Mouse (Mus musculus) intestine, embryonic 14.5 days (tissue): Measurements from ENCODE around the gene Tmem50b. TPM values are rescaled to one million over a fixed set of nuclear protein-coding genes. Genes with fewer than 3 reads are reported as not detected.
A peak's percentile ranks its signal among the peaks of the same experiment; 100 is the strongest.
"Not testable (repeated sequence)": the region's sequence is repeated elsewhere in the genome, so short reads cannot be mapped to it uniquely, and the experiment has no call there.

Source experiments
- ATAC-seq: fragments of 200-750 bp; cut with Nextera tagmentation; replicated peaks from 2 replicates; pipeline ENCODE4 v1.8.0; 2017; ENCODE audit warnings: low read depth, moderate number of reproducible peaks, moderate TSS enrichment, moderate library complexity; ENCODE audit not compliant: low FRiP score, low TSS enrichment
- DNase-seq: peaks from one replicate; pipeline ENCODE4 v3.0.0-alpha.2; 2018; ENCODE audit warnings: low spot score
- H3K27ac ChIP-seq: fragments of 300-500 bp; sonication (generic); 2 replicates; pipeline ENCODE4 v1.5.1; 2014; ENCODE audit warnings: low read depth, mild to moderate bottlenecking, control low read depth
- H3K27me3 ChIP-seq: fragments of 300-500 bp; sonication (generic); replicated peaks from 2 replicates; pipeline ENCODE4 v1.6.1; 2014; ENCODE audit warnings: low read length, control low read depth; ENCODE audit not compliant: control insufficient read depth, insufficient read depth
- H3K36me3 ChIP-seq: fragments of 300-500 bp; sonication (generic); 2 replicates; pipeline ENCODE4 v1.6.1; 2014; ENCODE audit warnings: low read length, control low read depth; ENCODE audit not compliant: control insufficient read depth, insufficient read depth
- H3K4me1 ChIP-seq: fragments of 300-500 bp; sonication (generic); replicated peaks from 2 replicates; pipeline ENCODE4 v1.6.1; 2014; ENCODE audit warnings: low read length, control low read depth, mixed read lengths; ENCODE audit not compliant: control insufficient read depth, insufficient read depth
- H3K4me2 ChIP-seq: fragments of 300-500 bp; sonication (generic); 2 replicates; pipeline ENCODE4 v1.6.1; 2014; ENCODE audit warnings: low read length
- H3K4me3 ChIP-seq: fragments of 300-500 bp; sonication (generic); 2 replicates; pipeline ENCODE4 v1.5.1; 2014; ENCODE audit warnings: low read depth, low read length, control low read depth, mixed read lengths
- H3K9ac ChIP-seq: fragments of 300-500 bp; sonication (generic); 2 replicates; pipeline ENCODE4 v1.6.1; 2014; ENCODE audit warnings: mild to moderate bottlenecking, low read length
- H3K9me3 ChIP-seq: fragments of 300-500 bp; sonication (generic); 2 replicates; pipeline ENCODE4 v1.6.1; 2016; ENCODE audit warnings: low read length, control low read depth; ENCODE audit not compliant: control insufficient read depth
- WGBS: fragments of 180-500 bp; shearing (Covaris S2); extraction: QIAGEN DNeasy Blood & Tissue Kit; methylation state at CpG from one replicate; pipeline ENCODE4 v1.1.7; 2014; 5-methylcytosine and 5-hydroxymethylcytosine counted together
- polyA plus RNA-seq: library from polyadenylated mRNA; unstranded; fragments of >200 nt; fragmentation: Nextera tagmentation; extraction: Ambion mirVana; gene quantifications from 2 replicates; pipeline ENCODE4 v1.2.1, GENCODE M21; 2014

Gene Tmem50b
- polyA plus RNA-seq = 29.1 and 31.1 TPM in 2 replicates

DNA sequence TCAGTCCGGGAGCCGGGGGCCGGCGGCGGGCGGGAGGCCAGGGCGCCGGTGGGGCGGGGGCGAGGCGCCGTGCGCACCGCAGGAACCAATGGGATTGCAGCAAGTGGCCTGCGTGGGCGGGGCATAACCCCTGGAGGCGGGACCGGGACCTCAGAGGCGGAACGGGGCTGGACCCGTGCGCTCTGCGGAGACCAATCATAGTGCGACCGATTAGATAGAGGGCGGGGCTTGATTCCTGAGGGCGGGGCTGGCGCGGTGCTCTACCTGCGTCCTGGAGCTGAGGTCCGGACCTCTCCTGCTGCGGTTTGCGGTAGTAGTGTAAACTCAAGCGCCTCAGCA is at the start of gene Tmem50b:
Tmem50b (minus strand) TSS at position 129 of the 339 bp plus-strand sequence.
- no peaks in the 10 kb centered on the region for H3K9me3 ChIP-seq
- peak; percentile 99 for DNase-seq
- peak; percentile 99 for ATAC-seq
- H3K36me3 ChIP-seq = no peaks in the 10 kb centered on the region
- under 1% methylated on average over 34 of the region's 34 CpGs for WGBS
- peak within 1 kb of the TSS; percentile 83 for H3K4me3 ChIP-seq
- H3K9ac ChIP-seq = peak within 1 kb of the TSS; percentile 66
- no peak within 1 kb of the TSS for H3K27ac ChIP-seq
- H3K27me3 ChIP-seq = no peaks in the 10 kb centered on the region
- H3K4me2 ChIP-seq = peak within 1 kb of the TSS; percentile 92
- peaks cover 11% of the 10 kb centered on the region for H3K4me1 ChIP-seq

DNA sequence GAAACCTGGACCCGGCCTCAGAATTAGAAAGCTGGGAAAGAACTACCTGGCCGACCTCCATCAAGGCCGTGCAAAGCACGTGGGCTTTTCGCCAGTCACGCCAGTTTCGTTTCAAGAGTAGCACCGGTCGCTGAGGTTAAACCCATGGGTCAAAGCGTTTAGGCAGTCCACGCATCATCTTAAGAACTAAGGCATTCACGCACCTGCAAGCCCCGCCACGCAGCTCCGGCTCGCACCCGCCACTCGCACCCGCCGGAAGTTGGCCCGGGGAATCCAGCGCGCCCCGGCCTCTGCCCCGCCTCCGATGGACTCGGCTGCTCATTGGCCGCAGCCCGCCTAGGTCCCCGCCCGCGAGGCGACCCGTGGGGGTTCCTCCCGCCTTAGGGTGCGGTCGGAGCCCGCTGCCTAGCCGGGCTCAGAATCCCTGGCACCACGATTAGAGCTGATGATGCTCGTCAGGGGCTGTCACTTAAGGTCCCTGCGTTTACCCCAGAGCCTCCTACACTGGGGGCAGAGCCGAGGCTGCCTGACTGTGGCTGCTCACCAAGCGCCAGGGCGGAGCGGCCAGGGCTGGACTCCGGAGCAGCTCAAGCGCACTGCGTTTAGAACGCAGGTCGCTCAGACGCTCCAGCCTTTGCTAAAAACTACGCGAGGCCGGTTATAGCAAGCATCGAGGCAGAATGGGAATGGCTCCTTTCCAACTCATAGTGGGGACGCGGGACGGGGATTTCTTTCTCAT is 49.2 kb upstream of the Tmem50b start, which contains the start of gene Gart:
Gart (minus strand) TSS at position 272 of the 739 bp plus-strand sequence.
- H3K27me3 ChIP-seq = no peaks in the 10 kb centered on the region
- DNase-seq (no peak), ATAC-seq (peak; percentile 90)
- peaks cover 21% of the 10 kb centered on the region for H3K36me3 ChIP-seq
- peaks cover 3% of the 10 kb centered on the region; the same call in 1 of the 2 replicates for H3K4me1 ChIP-seq
- H3K9ac ChIP-seq = peak within 1 kb of the TSS; percentile 98
- H3K9me3 ChIP-seq = no peaks in the 10 kb centered on the region
- peak within 1 kb of the TSS; percentile 97 for H3K4me3 ChIP-seq
- peak within 1 kb of the TSS; percentile 99 for H3K4me2 ChIP-seq
- WGBS = under 1% methylated on average over 58 of the region's 59 CpGs
- H3K27ac ChIP-seq = peak within 1 kb of the TSS; percentile 98

DNA sequence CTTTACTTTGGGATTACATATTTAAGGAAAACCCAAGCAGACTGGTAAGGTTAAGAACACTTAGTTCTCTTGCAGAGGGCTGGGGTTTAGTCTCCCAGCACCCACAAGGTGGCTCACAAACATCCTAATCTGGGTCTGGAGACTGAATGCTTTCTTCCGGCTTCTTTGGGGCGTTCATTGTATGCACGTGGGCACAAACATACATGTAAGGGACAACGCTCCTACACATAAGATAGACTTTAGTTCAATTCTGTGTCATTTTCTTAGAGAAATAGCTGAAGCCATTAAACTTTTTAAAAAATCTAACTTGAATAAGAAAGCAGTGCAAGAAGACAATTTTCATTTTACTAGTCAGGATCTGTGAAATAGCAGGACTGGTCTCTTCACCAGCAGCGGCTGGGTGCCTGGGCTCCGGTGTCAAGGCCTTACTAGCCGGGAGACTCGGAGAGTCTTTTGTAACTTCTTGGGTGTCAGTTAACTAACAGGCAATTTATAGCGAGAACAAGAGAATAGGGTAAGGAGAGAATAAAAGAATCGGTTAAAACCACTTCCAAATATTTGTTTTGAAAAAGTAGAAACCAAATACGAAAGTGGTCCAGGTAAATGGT is 48.5 kb upstream of the Tmem50b start:
- H3K27ac ChIP-seq = peak overlapping the region; percentile 98
- 1% methylated on average over 11 of the region's 11 CpGs for WGBS
- H3K4me3 ChIP-seq = peak overlapping the region; percentile 97
- ATAC-seq = no peak
- no peaks in the 10 kb centered on the region for H3K27me3 ChIP-seq
- peaks cover 3% of the 10 kb centered on the region; the same call in 1 of the 2 replicates for H3K4me1 ChIP-seq
- peak overlapping the region; percentile 99 for H3K4me2 ChIP-seq
- H3K36me3 ChIP-seq = peaks cover 22% of the 10 kb centered on the region
- no peaks in the 10 kb centered on the region for H3K9me3 ChIP-seq
- peak; percentile 52 for DNase-seq
- peak overlapping the region; percentile 98 for H3K9ac ChIP-seq

DNA sequence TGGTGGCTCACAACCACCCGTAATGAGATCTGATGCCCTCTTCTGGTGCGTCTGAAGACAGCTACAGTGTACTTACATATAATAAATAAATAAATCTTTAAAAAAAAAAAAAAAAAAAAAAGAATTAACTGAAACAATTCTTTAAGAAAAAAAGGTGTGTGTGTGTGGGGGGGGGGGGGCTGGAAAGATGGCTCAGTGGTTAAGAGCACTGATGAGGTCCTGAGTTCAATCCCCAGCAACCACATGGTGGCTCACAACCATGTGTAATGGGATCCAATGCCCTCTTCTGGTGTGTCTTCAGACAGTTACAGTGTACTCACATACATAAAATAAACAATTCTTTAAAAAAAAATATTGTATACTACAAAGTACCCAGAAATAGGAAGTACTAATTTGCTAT is 47.8 kb upstream of the Tmem50b start:
- not testable (repeated sequence) for H3K27ac ChIP-seq, H3K9ac ChIP-seq, H3K27me3 ChIP-seq, H3K4me1 ChIP-seq, ATAC-seq, H3K9me3 ChIP-seq, H3K4me3 ChIP-seq
- peak; percentile 12 for DNase-seq
- H3K36me3 ChIP-seq = peaks cover 26% of the 10 kb centered on the region
- no CpG with 5 or more reads among the region's 2 CpGs for WGBS
- H3K4me2 ChIP-seq = peak overlapping the region; percentile 99; the same call in 1 of the 2 replicates

DNA sequence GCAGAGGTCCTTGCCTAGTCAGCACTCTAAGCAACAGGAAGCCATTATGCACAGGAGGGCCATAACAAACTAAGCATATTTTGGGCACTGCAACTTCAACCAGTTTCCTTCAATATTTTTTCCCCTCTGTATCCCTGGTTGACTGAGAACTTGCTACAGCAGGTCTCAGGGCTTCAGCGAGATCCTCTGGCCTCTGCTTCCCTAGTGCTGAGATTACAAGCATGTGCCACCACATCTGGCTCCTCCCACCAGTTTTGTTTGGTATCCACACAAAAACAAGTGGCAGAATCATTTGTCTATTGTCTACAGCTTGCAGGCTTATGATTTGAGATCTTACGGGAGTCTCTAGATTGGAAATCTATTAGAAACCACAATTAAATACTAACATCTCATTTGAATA is 47.3 kb upstream of the Tmem50b start:
- Histone ChIP-seq H3K4me3 (no peak overlapping the region), H3K4me1 (peaks cover 3% of the 10 kb centered on the region; the same call in 1 of the 2 replicates), H3K27ac (no peak overlapping the region), H3K27me3 (no peaks in the 10 kb centered on the region), H3K9ac (no peak overlapping the region), H3K4me2 (no peak overlapping the region), H3K36me3 (peaks cover 31% of the 10 kb centered on the region), H3K9me3 (no peaks in the 10 kb centered on the region)
- WGBS = 88% methylated on average over 2 of the region's 2 CpGs
- ATAC-seq = no peak
- no peak for DNase-seq

DNA sequence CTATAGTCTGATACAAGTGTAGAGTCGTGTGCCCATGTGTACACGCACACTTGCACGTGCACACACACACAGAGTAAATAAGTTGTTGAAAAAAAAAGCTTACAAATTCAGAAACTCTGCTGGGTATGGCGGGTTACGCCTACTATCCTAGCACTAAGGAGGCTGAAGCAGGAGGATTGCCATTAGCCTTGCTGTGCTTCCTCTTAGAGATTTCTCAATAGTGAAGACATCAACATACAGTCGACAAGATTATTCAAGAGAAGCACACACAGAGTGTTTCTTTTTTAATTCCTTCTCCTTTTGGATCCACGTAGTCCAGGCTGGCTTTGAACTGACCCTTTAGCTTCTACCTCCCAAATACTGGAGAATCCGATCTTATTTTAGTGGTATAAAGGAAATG is 42.6 kb upstream of the Tmem50b start:
- H3K4me1 ChIP-seq = no peaks in the 10 kb centered on the region
- H3K4me3 ChIP-seq = no peak overlapping the region
- H3K9me3 ChIP-seq = no peaks in the 10 kb centered on the region
- DNase-seq (no peak), ATAC-seq (no peak)
- H3K27ac ChIP-seq = no peak overlapping the region
- H3K36me3 ChIP-seq = peaks cover 79% of the 10 kb centered on the region
- 94% methylated on average over 8 of the region's 8 CpGs for WGBS
- no peak overlapping the region for H3K4me2 ChIP-seq
- H3K9ac ChIP-seq = no peak overlapping the region
- H3K27me3 ChIP-seq = no peaks in the 10 kb centered on the region

DNA sequence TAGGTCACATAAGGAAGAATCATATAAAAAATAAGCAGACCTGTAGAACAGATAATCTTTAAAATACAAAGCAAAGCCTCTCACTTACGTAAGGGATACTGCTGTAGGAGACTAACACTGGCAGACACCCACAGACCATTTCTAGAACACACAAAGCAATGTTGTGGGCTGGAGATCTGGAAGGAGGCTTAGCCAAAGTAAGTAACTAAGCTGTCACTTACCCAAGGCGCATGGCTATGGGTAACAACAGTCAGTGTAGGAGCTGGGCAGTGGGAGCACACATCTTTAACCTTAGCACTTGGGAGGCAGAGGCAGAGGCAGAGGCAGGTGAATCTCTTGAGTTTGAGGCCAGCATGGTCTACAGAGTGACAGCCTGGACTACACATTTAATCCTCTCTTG is 42.0 kb upstream of the Tmem50b start:
- Histone ChIP-seq H3K9me3 (no peaks in the 10 kb centered on the region), H3K9ac (no peak overlapping the region), H3K4me1 (no peaks in the 10 kb centered on the region), H3K36me3 (peaks cover 82% of the 10 kb centered on the region), H3K27ac (no peak overlapping the region), H3K4me3 (no peak overlapping the region), H3K4me2 (no peak overlapping the region), H3K27me3 (no peaks in the 10 kb centered on the region)
- WGBS = 95% methylated on average over 2 of the region's 2 CpGs
- ATAC-seq (no peak), DNase-seq (no peak)

DNA sequence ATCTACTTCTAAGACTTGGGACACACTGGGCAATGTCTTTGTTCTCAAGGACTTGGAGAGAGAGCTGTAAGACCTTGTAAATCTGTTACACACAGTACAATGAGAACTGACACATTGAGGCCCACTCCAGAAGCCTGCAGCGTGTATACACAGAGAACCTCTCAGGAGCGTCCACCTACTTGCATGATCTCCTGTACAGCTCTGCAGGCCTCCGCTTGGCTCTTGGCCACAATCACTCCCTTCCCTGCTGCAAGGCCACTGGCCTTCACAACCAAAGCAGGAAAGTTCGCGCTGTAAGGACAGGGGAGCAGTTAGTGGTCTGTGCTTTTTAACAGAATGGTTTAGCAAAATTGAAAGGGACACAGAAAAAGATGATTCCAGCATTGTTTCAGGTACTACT is 41.6 kb upstream of the Tmem50b start:
- H3K9ac ChIP-seq = no peak overlapping the region

More for the DNA sequence above, 41.6 kb upstream of the Tmem50b start:
- no peak overlapping the region for H3K4me3 ChIP-seq
- no peak overlapping the region for H3K27ac ChIP-seq
- no peak overlapping the region for H3K4me2 ChIP-seq
- no peaks in the 10 kb centered on the region for H3K9me3 ChIP-seq
- ATAC-seq = no peak
- no peak for DNase-seq
- WGBS = 92% methylated on average over 5 of the region's 5 CpGs
- H3K27me3 ChIP-seq = no peaks in the 10 kb centered on the region
- H3K36me3 ChIP-seq = peaks cover 82% of the 10 kb centered on the region
- H3K4me1 ChIP-seq = no peaks in the 10 kb centered on the region
